Mouse (Mus musculus): ENCODE results near the gene Alg1. TPM values are rescaled to one million over a fixed set of nuclear protein-coding genes. Genes with fewer than 3 reads are reported as not detected.
A peak's percentile ranks its signal among the peaks of the same experiment; 100 is the strongest.

The Alg1 gene
- polyA plus RNA-seq (2011; ENCODE audit: insufficient read depth, insufficient read length, low read depth, missing spikeins): 9.1 and 13.4 TPM in 2 replicates

- Histone ChIP-seq H3K27ac (ENCODE audit: insufficient read depth, low read length) (no peak within 1 kb of the TSS), H3K4me1 (ENCODE audit: control insufficient read depth, insufficient read depth, low read length) (no peaks in the 10 kb centered on the region), H3K9ac (ENCODE audit: low read depth, poor library complexity, severe bottlenecking) (peak within 1 kb of the TSS; percentile 29), H3K27me3 (ENCODE audit: control insufficient read depth, insufficient read depth, low read length, poor library complexity, severe bottlenecking) (no peaks in the 10 kb centered on the region), H3K4me3 (ENCODE audit: low read depth, low read length) (peak within 1 kb of the TSS; percentile 69), H3K9me3 (replicated peaks; ENCODE audit: control insufficient read depth, insufficient read depth, low read length, poor library complexity, severe bottlenecking) (no peaks in the 10 kb centered on the region), H3K36me3 (ENCODE audit: control insufficient read depth, insufficient read depth, low read length, poor library complexity, severe bottlenecking) (no peaks in the 10 kb centered on the region)
- TF ChIP-seq POLR2A (IDR thresholded peaks at IDR 0.05; ENCODE audit: insufficient read depth, low read length) (peak; percentile 98), EP300 (IDR thresholded peaks at IDR 0.05; ENCODE audit: insufficient read depth, low read depth, low read length) (no peak)
Measured at GRCm38 (mm10) chr16:5233418-5234313, at the start of gene Alg1. Gene Alg1, plus strand, starts transcription at chr16:5233621.

- Histone ChIP-seq H3K36me3 (ENCODE audit: control insufficient read depth, insufficient read depth, low read length, poor library complexity, severe bottlenecking) (no peaks in the 10 kb centered on the region), H3K4me3 (ENCODE audit: low read depth, low read length) (no peak overlapping the region), H3K4me1 (ENCODE audit: control insufficient read depth, insufficient read depth, low read length) (no peaks in the 10 kb centered on the region), H3K9ac (ENCODE audit: low read depth, poor library complexity, severe bottlenecking) (no peak overlapping the region), H3K27me3 (ENCODE audit: control insufficient read depth, insufficient read depth, low read length, poor library complexity, severe bottlenecking) (no peaks in the 10 kb centered on the region), H3K27ac (ENCODE audit: insufficient read depth, low read length) (no peak overlapping the region), H3K9me3 (replicated peaks; ENCODE audit: control insufficient read depth, insufficient read depth, low read length, poor library complexity, severe bottlenecking) (no peaks in the 10 kb centered on the region)
- TF ChIP-seq EP300 (IDR thresholded peaks at IDR 0.05; ENCODE audit: insufficient read depth, low read depth, low read length) (no peak), CTCF (IDR thresholded peaks at IDR 0.05; ENCODE audit: low read depth, low read length) (no peak), POLR2A (IDR thresholded peaks at IDR 0.05; ENCODE audit: insufficient read depth, low read length) (no peak)
Measured at GRCm38 (mm10) chr16:5184101-5184500, 49.3 kb upstream of the Alg1 start.

GRCm38 (mm10) chr16:5184956-5185355, 48.5 kb upstream of the Alg1 start:
- no peak overlapping the region for H3K9ac ChIP-seq (ENCODE audit: low read depth, poor library complexity, severe bottlenecking)
- no peak overlapping the region for H3K4me3 ChIP-seq (ENCODE audit: low read depth, low read length)
- H3K27ac ChIP-seq (ENCODE audit: insufficient read depth, low read length): no peak overlapping the region
- no peaks in the 10 kb centered on the region for H3K9me3 ChIP-seq (replicated peaks; ENCODE audit: control insufficient read depth, insufficient read depth, low read length, poor library complexity, severe bottlenecking)
- H3K27me3 ChIP-seq (ENCODE audit: control insufficient read depth, insufficient read depth, low read length, poor library complexity, severe bottlenecking): no peaks in the 10 kb centered on the region
- H3K4me1 ChIP-seq (ENCODE audit: control insufficient read depth, insufficient read depth, low read length): no peaks in the 10 kb centered on the region
- H3K36me3 ChIP-seq (ENCODE audit: control insufficient read depth, insufficient read depth, low read length, poor library complexity, severe bottlenecking): no peaks in the 10 kb centered on the region
- no peak for TF ChIP-seq CTCF (IDR thresholded peaks at IDR 0.05; ENCODE audit: low read depth, low read length)
- TF ChIP-seq EP300 (IDR thresholded peaks at IDR 0.05; ENCODE audit: insufficient read depth, low read depth, low read length): no peak
- TF ChIP-seq POLR2A (IDR thresholded peaks at IDR 0.05; ENCODE audit: insufficient read depth, low read length): no peak

- Histone ChIP-seq H3K9me3 (replicated peaks; ENCODE audit: control insufficient read depth, insufficient read depth, low read length, poor library complexity, severe bottlenecking) (no peaks in the 10 kb centered on the region), H3K4me3 (ENCODE audit: low read depth, low read length) (no peak overlapping the region), H3K27ac (ENCODE audit: insufficient read depth, low read length) (no peak overlapping the region), H3K9ac (ENCODE audit: low read depth, poor library complexity, severe bottlenecking) (no peak overlapping the region), H3K36me3 (ENCODE audit: control insufficient read depth, insufficient read depth, low read length, poor library complexity, severe bottlenecking) (no peaks in the 10 kb centered on the region), H3K4me1 (ENCODE audit: control insufficient read depth, insufficient read depth, low read length) (no peaks in the 10 kb centered on the region), H3K27me3 (ENCODE audit: control insufficient read depth, insufficient read depth, low read length, poor library complexity, severe bottlenecking) (no peaks in the 10 kb centered on the region)
- TF ChIP-seq EP300 (IDR thresholded peaks at IDR 0.05; ENCODE audit: insufficient read depth, low read depth, low read length): no peak
- no peak for TF ChIP-seq POLR2A (IDR thresholded peaks at IDR 0.05; ENCODE audit: insufficient read depth, low read length)
- no peak for TF ChIP-seq CTCF (IDR thresholded peaks at IDR 0.05; ENCODE audit: low read depth, low read length)
Measured at GRCm38 (mm10) chr16:5185691-5186090, 47.7 kb upstream of the Alg1 start.

- no peak for TF ChIP-seq CTCF (IDR thresholded peaks at IDR 0.05; ENCODE audit: low read depth, low read length)
- TF ChIP-seq EP300 (IDR thresholded peaks at IDR 0.05; ENCODE audit: insufficient read depth, low read depth, low read length): no peak
- no peak for TF ChIP-seq POLR2A (IDR thresholded peaks at IDR 0.05; ENCODE audit: insufficient read depth, low read length)
- Histone ChIP-seq H3K4me3 (ENCODE audit: low read depth, low read length) (no peak overlapping the region), H3K4me1 (ENCODE audit: control insufficient read depth, insufficient read depth, low read length) (no peaks in the 10 kb centered on the region), H3K27ac (ENCODE audit: insufficient read depth, low read length) (no peak overlapping the region), H3K27me3 (ENCODE audit: control insufficient read depth, insufficient read depth, low read length, poor library complexity, severe bottlenecking) (no peaks in the 10 kb centered on the region), H3K36me3 (ENCODE audit: control insufficient read depth, insufficient read depth, low read length, poor library complexity, severe bottlenecking) (no peaks in the 10 kb centered on the region), H3K9ac (ENCODE audit: low read depth, poor library complexity, severe bottlenecking) (no peak overlapping the region), H3K9me3 (replicated peaks; ENCODE audit: control insufficient read depth, insufficient read depth, low read length, poor library complexity, severe bottlenecking) (no peaks in the 10 kb centered on the region)
Measured at GRCm38 (mm10) chr16:5186234-5186633, 47.2 kb upstream of the Alg1 start.

GRCm38 (mm10) chr16:5195080-5195479, 38.3 kb upstream of the Alg1 start:
- Histone ChIP-seq H3K27me3 (ENCODE audit: control insufficient read depth, insufficient read depth, low read length, poor library complexity, severe bottlenecking) (no peaks in the 10 kb centered on the region), H3K27ac (ENCODE audit: insufficient read depth, low read length) (no peak overlapping the region), H3K9ac (ENCODE audit: low read depth, poor library complexity, severe bottlenecking) (no peak overlapping the region), H3K4me3 (ENCODE audit: low read depth, low read length) (no peak overlapping the region), H3K36me3 (ENCODE audit: control insufficient read depth, insufficient read depth, low read length, poor library complexity, severe bottlenecking) (no peaks in the 10 kb centered on the region), H3K4me1 (ENCODE audit: control insufficient read depth, insufficient read depth, low read length) (no peaks in the 10 kb centered on the region), H3K9me3 (replicated peaks; ENCODE audit: control insufficient read depth, insufficient read depth, low read length, poor library complexity, severe bottlenecking) (no peaks in the 10 kb centered on the region)
- TF ChIP-seq CTCF (IDR thresholded peaks at IDR 0.05; ENCODE audit: low read depth, low read length): peak; percentile 91
- TF ChIP-seq EP300 (IDR thresholded peaks at IDR 0.05; ENCODE audit: insufficient read depth, low read depth, low read length): no peak
